Mouse (Mus musculus) hindbrain, embryonic 16.5 days (tissue): ENCODE results near the gene 1600015I10Rik. TPM values are rescaled to one million over a fixed set of nuclear protein-coding genes. Genes with fewer than 3 reads are reported as not detected.

ENCODE experiments used
- polyA plus RNA-seq: library from polyadenylated mRNA; unstranded; fragments of >200 nt; fragmentation: Nextera tagmentation; extraction: Ambion mirVana; gene quantifications from 2 replicates; pipeline ENCODE4 v1.2.1, GENCODE M21; 2015

Gene 1600015I10Rik
- polyA plus RNA-seq, 1 experiment from 2014 or later: not detected

Other genes with a start within 250 kb of the 1600015I10Rik start
- gene Gimap4, start 245.3 kb upstream of the 1600015I10Rik start, polyA plus RNA-seq: 1.3 and 2.3 TPM in 2 replicates
- gene Gimap6, start 221.7 kb upstream of the 1600015I10Rik start, polyA plus RNA-seq: 7.5 and 8.1 TPM in 2 replicates
- 1.0 and 1.4 TPM in 2 replicates for gene Gm28053, start 211.3 kb upstream of the 1600015I10Rik start, polyA plus RNA-seq
- gene Gimap7, start 211.3 kb upstream of the 1600015I10Rik start, polyA plus RNA-seq: not detected in 2 replicates
- 4.8 and 5.7 TPM in 2 replicates for gene Gimap1, start 190.8 kb upstream of the 1600015I10Rik start, polyA plus RNA-seq
- gene Gimap5, start 183.7 kb upstream of the 1600015I10Rik start, polyA plus RNA-seq: 1.5 and 1.8 TPM in 2 replicates
- gene Gimap3, start 159.0 kb upstream of the 1600015I10Rik start, polyA plus RNA-seq: not detected in 2 replicates
- gene Tmem176a, start 89.0 kb upstream of the 1600015I10Rik start, polyA plus RNA-seq: 28.1 and 30.8 TPM in 2 replicates
- gene Tmem176b, start 88.4 kb upstream of the 1600015I10Rik start, polyA plus RNA-seq: 140 and 143 TPM in 2 replicates
- gene Aoc1, start 57.0 kb upstream of the 1600015I10Rik start, polyA plus RNA-seq: not detected in 2 replicates
- gene Doxl2, start 45.1 kb downstream of the 1600015I10Rik start, polyA plus RNA-seq: not detected in 2 replicates
- not detected in 2 replicates for gene Svs1, start 57.0 kb downstream of the 1600015I10Rik start, polyA plus RNA-seq
- 0.23 and 0.51 TPM in 2 replicates for gene Gpnmb, start 106.7 kb downstream of the 1600015I10Rik start, polyA plus RNA-seq
- 58.3 and 66.8 TPM in 2 replicates for gene Malsu1, start 143.9 kb downstream of the 1600015I10Rik start, polyA plus RNA-seq